Mouse (Mus musculus) monocyte, adult 2 months (primary cell): Measurements from ENCODE around the gene Acss2.
A peak's percentile ranks its signal among the peaks of the same experiment; 100 is the strongest.

ENCODE experiments used
- DNase-seq, 2 experiments: peaks; one replicate each; pipeline ENCODE4 v3.0.0; 2022; ENCODE audit warnings: low spot score in 2 of 2, low read depth in 1 of 2

Gene Acss2

GRCm38 (mm10) chr2:155517455-155518423, at the start of gene Acss2, which contains the start of gene Ggt7:
Gene Acss2 (plus strand): TSS chr2:155517948.
Gene Ggt7 (minus strand): TSS chr2:155518237.
- peak; percentile 96 to 98 for DNase-seq

DNA sequence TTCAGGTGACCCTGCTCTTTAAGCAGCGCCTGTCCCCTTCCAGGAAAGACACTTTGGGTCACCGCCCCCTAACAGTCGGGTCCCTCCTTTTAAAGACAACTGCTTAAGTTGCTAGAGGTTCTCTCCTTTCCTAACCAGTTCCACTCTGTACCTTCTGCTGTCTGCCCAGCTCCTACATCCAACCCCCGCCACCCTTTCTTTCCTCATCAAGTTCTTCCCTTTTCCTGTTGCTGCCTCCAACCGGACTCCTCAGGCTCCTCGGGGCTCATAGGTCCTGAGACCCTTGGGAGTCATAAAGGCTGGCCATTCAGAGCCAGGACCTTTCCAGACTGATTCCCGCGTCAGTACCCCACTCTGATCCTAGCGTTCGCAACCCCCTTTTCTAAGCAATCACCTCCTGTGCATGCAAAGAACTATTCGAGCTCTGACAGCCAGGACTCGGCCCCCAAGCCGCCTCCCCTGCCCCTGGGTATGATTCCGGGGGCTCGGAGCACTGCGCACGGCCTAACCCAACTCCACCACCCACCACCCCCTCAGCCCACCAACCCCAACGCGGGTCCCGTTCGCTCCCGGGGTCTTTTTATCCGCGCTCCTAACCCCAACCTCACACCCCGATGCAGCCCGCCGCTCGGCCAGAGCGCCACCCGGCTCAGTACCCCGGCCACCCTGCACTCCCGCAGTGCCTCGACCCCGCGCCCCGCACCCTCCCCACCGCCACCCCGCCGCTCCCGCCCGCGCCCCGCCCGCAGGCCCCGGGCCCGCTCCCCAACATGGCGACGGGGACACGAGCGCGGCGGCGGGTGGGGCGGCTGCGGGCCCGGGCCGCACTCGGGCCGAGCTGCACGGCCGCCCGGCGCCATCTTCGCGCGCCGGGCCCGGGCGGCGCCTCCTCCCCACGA, 44.8 kb upstream of the Acss2 start:
- DNase-seq: peak in 1 of 2 experiments; percentile 10

DNA sequence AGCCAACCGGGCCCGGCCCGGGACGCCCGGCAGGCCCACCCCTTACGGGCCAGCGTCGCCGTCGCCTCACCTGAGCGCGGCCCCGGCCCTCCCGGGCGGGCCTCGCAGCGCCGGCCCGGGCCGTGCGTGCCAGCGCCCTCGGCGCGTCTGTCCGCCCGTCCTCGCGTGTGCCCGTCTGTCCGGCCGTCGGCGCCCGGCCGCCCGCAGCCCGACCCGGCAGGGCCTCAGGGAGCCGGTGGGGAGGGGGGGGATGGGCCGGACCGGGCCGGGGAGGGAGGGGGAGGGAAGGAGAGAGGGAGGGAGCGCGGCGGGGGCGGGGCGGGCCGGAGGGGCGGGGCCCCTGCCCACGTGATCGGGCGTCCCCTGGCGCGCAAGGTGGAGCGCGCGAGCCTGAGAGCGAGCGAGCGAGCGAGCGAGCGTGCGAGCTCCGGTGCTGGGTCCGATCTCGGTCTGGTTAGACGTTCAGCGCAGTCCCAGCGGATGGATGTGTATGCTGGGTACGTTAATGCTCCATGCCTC, 44.1 kb upstream of the Acss2 start, which contains the start of gene Ncoa6:
Gene Ncoa6, minus strand, starts transcription at position 325 of the 519 bp plus-strand sequence.
- peak in 1 of 2 experiments; percentile 5 for DNase-seq

DNA sequence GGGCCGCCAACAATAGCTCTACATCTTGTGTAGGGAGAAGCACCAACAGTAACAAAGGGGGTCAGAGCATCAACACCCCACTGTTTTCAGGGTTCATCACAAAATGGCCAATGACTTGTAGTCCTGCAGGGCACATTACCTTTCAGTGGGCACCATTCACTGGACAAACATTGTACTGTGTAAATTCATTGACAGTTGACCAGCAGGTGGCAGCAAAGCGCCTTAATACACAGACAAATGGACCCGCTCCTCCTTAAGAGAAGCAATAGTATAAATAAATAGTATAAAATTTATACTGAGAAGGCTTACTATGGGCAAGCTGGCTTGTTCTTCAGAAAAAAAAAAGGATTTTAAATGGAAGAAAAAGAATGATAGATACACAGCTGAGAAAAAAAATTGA, 35.7 kb upstream of the Acss2 start:
- peak; percentile 32 to 42 for DNase-seq

- DNase-seq: no peak
These were observed 26.8 kb upstream of the Acss2 start for GRCm38 (mm10) chr2:155490998-155491397.

DNA sequence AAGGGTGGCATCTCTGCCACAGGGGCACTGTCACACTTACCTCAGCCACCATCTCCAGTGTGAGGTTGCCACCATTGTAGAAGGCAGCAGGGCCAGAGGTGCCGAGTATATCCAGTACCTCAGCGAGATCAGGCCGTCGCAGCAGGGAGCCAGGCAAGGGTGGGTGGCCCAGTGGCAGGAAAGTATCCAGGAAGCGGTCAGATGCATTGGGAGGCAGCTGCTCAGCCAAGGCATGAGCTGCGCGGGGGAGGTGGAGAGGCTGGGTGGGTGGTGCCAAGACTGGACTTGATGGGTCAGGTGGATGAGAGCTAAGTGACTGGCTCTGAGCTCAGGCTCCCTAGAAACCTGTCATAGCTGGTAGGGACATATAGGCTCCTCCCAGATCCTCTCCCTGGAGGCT, 15.2 kb upstream of the Acss2 start:
- no peak for DNase-seq

DNA sequence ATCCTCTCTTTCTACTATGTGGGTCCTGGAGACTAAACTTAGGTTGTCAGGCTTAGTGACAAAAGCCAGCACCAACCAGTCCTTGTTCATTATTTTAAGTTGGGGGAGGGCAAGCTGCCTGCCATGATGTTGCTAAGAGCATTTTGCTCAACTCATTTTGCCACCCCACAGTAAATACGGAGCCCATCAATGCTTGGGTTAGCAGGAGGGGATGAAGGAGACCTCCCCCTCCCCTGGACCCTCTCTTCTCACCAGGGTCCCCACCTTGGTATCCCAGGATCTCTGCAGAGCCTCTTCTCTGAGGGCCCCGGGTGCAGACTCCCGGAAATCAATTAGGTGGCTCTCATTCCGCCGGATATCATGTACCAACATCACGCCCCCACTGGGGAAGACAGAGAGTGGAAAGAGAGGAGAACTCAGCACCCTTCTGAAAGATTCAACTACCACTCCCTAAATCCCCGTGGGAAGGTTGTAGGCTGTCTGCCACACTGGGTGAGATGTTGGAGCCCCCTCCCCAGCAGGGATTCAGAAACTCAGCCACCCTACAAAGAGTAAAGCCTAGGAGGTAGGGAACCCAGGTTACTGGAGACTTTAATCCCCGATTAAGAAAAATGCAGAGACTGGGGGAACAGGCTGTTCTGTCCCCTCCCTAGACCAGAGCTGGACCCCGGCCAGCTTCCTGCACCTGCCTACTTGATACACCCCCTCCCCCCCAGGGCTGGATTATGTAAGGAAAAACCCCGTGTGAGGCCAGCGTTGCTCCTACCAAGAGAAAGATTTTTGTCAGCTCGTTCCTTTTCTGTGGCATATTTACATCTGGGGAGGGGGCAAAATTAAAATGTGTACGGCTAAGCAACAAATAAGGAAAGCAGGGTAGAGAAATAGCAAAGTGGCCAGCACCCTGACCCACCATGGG, 13.1 kb upstream of the Acss2 start:
- no peak for DNase-seq

DNA sequence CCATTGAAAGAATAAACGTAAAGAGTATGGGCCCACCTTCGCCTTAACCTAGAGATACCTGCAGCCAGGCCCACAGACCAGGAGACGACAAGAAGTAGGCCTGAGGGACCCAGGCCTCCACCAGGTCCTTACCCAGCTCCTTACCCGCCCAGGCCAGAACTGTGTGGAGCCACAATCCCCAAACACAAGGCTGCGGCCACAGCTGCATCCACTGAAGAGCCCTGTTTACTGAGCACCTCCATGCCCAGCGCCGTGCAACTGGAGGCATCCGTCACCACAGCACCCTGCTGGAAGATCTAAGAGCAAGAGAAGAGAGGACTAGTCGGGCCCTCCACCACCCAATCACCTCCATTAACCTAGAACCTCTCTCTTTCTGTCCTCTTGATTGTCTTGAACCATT, 11.9 kb upstream of the Acss2 start:
- no peak for DNase-seq

DNA sequence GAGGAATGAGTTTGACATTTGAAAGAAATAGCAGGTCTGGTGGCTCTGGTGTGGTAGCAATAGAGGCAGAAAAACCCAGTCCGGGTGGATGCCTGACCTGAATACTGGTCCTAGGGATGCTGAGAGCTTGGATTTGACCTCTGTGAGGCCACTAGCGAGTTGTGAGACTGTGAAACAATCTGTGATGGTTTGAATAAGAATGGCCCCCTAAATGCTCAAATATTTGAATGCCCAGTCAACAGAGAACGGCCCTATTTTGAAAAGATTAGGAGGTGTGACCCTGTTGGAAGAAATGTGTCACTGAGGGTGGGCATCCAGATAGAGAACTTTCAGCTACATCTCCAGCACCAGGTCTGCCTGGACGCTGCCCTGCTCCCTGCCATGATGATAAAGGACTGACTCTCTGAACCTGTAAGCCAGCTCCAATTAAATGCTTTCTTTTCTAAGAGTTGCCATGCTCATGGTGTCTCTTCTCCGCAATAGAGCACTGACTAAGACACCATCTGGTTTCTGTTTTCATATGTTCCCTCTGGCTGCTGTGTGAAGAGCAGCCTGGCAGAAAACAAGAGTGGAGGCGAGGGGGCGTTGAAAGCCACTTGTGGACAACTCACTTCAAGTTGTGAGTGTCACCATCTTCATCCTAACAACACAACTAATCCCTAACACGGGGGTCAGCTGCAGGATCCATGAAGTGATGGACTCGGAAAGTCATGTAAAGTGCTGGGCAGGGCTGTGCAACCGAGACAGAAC, 9.9 kb upstream of the Acss2 start:
- DNase-seq: no peak

DNA sequence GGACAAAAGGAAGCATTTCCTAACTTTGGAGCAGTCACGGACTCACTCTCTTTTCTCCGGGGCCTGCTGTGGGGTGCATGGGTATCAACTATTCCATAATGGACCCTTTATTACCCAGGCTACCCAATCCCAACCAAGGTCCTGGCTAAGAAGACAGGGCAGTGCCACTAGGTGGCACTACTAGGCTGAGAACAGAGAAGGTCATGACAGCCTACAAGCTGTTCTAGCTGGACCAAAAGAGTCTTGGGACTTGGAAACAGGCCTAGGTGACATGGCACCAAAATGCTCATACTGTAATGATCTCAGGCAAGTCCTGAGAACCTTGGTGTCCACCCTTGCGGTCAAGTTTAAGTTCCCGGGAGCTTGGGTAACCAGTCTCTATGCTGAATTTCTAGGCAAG, 5.3 kb upstream of the Acss2 start:
- peak in 1 of 2 experiments; percentile 33 for DNase-seq

GRCm38 (mm10) chr2:155513543-155513942, 4.2 kb upstream of the Acss2 start:
- no peak for DNase-seq

- DNase-seq: peak in 1 of 2 experiments; percentile 21
These were observed 3.1 kb upstream of the Acss2 start for GRCm38 (mm10) chr2:155514666-155515065.

DNA sequence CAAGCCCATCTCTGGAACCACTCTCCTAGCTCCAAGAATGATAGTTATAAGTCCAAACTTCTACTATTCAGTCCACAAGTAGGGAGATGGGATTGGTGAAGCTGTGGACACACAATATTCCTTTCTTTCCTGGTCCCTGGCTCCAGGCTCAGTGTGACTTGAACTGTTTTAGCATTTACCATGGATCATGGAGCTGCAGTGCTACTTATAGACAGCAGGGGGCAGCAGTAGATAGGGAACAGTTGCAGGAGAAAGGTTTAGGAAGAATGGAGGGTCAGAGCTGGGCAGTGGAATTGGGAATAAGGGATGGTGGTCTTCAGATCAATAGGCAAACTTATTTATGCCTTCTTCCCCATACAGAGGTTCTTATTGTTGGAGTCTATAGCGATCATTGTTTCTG, 1.8 kb upstream of the Acss2 start:
- no peak for DNase-seq

GRCm38 (mm10) chr2:155518531-155519270, 953 bp downstream of the Acss2 start:
- no peak for DNase-seq

DNA sequence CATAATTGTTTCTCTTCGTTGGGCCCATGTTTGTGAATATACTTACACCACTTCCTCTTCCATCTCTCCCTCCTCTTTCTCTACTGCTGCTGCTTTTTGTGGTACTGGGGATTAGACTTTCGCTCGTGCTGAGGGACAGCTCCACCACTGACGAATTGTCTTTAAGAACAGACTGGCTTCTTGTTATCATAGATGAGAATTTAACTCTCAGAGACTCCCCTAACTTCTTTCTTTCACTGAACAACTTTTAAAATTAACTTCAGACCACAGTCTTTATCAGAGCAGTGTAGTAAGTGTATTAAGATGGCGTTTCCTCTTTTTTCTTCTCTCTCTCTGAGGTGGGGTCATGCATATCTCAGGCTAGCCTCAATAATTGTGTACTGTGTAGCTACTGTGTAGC, 6.0 kb downstream of the Acss2 start:
- no peak for DNase-seq

- no peak for DNase-seq
These were observed 6.6 kb downstream of the Acss2 start for GRCm38 (mm10) chr2:155524378-155524777.

- no peak for DNase-seq
These were observed 9.6 kb downstream of the Acss2 start for GRCm38 (mm10) chr2:155527367-155527766.

GRCm38 (mm10) chr2:155536292-155536691, 18.5 kb downstream of the Acss2 start:
- no peak for DNase-seq
